Mouse (Mus musculus) limb, embryonic 11.5 days (tissue): Measurements from ENCODE around the gene Bcl2l11. TPM values are rescaled to one million over a fixed set of nuclear protein-coding genes. Genes with fewer than 3 reads are reported as not detected.

ENCODE experiments used
- ATAC-seq: fragments of 200-750 bp; cut with Nextera tagmentation; 2 replicates; pipeline ENCODE4 v1.8.0; 2017; ENCODE audit warnings: low read depth; ENCODE audit not compliant: insufficient number of reproducible peaks, low FRiP score, low TSS enrichment
- DNase-seq: peaks from one replicate; pipeline ENCODE4 v3.0.0-alpha.2; 2015; ENCODE audit warnings: low spot score
- H3K27ac ChIP-seq: fragments of 300-500 bp; sonication (generic); replicated peaks from 2 replicates; pipeline ENCODE4 v1.5.1; 2014; ENCODE audit warnings: low read depth, mild to moderate bottlenecking, low read length
- H3K27me3 ChIP-seq: fragments of 300-500 bp; sonication (generic); 2 replicates; pipeline ENCODE4 v1.6.1; 2014; ENCODE audit warnings: mild to moderate bottlenecking, low read length, mixed read lengths; ENCODE audit not compliant: control insufficient read depth, insufficient read depth
- H3K36me3 ChIP-seq: fragments of 300-500 bp; sonication (generic); 2 replicates; pipeline ENCODE4 v1.6.1; 2014; ENCODE audit warnings: mild to moderate bottlenecking, low read length, moderate library complexity, mixed read lengths; ENCODE audit not compliant: control insufficient read depth, insufficient read depth
- H3K4me1 ChIP-seq: fragments of 300-500 bp; sonication (generic); 2 replicates; pipeline ENCODE4 v1.6.1; 2014; ENCODE audit warnings: low read length, mixed read lengths; ENCODE audit not compliant: control insufficient read depth, insufficient read depth
- H3K4me2 ChIP-seq: fragments of 300-500 bp; sonication (generic); 2 replicates; pipeline ENCODE4 v1.6.1; 2014; ENCODE audit warnings: low read depth, mild to moderate bottlenecking, moderate library complexity; ENCODE audit not compliant: severe bottlenecking
- H3K4me3 ChIP-seq: fragments of 300-500 bp; sonication (generic); 2 replicates; pipeline ENCODE4 v1.5.1; 2014; ENCODE audit warnings: low read depth, low read length
- H3K9ac ChIP-seq: fragments of 300-500 bp; sonication (generic); 2 replicates; pipeline ENCODE4 v1.6.1; 2014; ENCODE audit warnings: mild to moderate bottlenecking, low read length
- H3K9me3 ChIP-seq: fragments of 300-500 bp; sonication (generic); 2 replicates; pipeline ENCODE4 v1.6.1; 2016; ENCODE audit warnings: low read length; ENCODE audit not compliant: control insufficient read depth
- WGBS: fragments of 180-500 bp; shearing (Covaris S2); extraction: QIAGEN DNeasy Blood & Tissue Kit; methylation state at CpG from one replicate; pipeline ENCODE4 v1.1.7; 2014; 5-methylcytosine and 5-hydroxymethylcytosine counted together
- polyA plus RNA-seq: library from polyadenylated mRNA; unstranded; fragments of >200 nt; fragmentation: Nextera tagmentation; extraction: Ambion mirVana; gene quantifications from 2 replicates; pipeline ENCODE4 v1.2.1, GENCODE M21; 2014

Gene Bcl2l11
- polyA plus RNA-seq, 1 experiment from 2014 or later = 23.4 TPM

DNA sequence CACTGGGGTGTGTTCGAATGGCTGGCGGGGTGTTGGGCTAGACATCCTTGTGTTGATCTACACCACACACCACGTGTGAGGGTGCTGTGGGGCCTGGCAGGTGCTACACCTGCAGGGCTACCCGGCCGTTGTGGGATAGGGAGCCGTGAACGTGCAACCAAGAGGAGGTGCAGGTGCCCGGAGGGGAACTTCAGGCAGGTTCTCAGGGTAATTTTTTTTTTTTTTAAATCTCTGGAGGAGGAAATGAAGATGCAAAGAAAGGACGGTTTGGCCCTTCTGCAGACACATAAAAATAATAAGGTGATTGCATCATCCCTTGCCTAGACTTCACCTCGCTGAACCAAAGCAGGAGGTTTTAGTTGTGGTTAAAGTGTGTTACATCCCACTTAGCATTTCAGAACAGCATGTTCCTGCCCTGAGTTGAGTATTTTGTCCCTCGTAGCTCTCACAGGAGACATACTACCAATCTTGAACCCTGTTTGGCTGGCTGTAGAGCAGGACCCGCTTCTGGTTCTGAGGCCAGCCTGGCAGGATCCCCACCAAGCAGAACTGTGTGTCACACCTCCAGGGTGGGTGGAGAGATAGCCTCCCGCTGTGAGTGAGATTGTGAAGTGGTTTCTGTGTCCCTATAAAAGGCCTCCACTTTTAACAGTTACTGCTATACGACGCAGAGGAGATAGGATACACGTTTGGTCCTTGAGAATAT lies 27.2 kb downstream of the Bcl2l11 start:
- H3K36me3 ChIP-seq = peaks cover 10% of the 10 kb centered on the region; the same call in 1 of the 2 replicates
- H3K27me3 ChIP-seq = no peaks in the 10 kb centered on the region
- no peaks in the 10 kb centered on the region for H3K9me3 ChIP-seq
- H3K9ac ChIP-seq = no peak overlapping the region
- H3K4me1 ChIP-seq = no peaks in the 10 kb centered on the region
- H3K4me2 ChIP-seq = no peak overlapping the region
- H3K4me3 ChIP-seq = no peak overlapping the region
- H3K27ac ChIP-seq = no peak overlapping the region
- DNase-seq (no peak), ATAC-seq (no peak)
- WGBS = 86% methylated on average over 16 of the region's 16 CpGs

DNA sequence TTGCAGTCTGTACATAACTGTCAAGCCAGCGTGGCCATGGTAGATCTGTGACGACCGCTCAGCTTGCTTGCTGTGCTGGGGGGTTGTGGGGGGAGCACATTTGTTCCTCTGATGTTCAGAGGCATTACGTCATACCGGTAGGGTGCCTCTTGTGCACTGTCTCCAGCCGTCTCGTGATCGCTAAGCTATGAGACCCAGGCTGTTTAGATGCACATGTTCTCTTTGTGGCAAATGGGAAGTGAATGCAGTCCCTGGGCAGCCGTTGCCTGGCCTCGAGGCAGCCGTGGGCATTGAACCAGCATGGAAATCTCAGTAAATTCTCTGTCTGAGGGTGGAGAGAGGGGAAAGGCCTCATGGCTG lies 27.7 kb downstream of the Bcl2l11 start:
- no peak overlapping the region for H3K9ac ChIP-seq
- no peaks in the 10 kb centered on the region for H3K4me1 ChIP-seq
- ATAC-seq = no peak
- no peaks in the 10 kb centered on the region for H3K27me3 ChIP-seq
- peaks cover 9% of the 10 kb centered on the region; the same call in 1 of the 2 replicates for H3K36me3 ChIP-seq
- DNase-seq = no peak
- no peak overlapping the region for H3K4me2 ChIP-seq
- H3K4me3 ChIP-seq = no peak overlapping the region
- H3K27ac ChIP-seq = no peak overlapping the region
- WGBS = 81% methylated on average over 11 of the region's 11 CpGs
- no peaks in the 10 kb centered on the region for H3K9me3 ChIP-seq

DNA sequence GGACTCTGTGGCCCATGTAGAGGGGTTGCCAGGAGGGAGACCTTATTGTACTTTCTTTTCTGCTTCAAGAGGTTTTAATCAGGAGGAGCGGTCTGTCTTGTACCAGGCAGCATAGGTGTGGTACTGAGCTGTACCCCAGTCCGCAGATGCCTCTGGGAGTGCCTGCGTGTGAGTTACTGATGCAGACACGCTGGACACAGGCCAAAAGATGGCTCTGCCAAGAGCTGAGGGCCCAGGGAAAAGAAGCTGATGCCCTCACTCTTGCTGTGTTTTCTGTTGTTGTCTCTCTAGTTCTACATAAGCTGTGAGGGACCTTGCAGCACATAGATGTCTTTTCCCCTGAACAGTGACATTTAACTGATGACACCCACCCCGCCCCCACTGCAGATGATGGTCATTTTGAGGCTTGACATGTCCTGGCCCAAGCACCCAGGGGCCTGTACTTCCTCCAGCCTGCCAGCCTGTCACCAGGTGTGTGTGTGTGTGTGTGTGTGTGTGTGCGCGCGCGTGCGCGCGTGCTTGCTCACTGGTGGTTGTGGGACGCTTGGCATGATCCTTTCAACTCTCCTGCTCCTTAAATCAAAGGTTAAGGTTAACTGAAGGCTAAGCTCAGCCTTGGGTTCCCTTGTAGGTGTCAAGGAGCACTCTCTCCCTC lies 29.7 kb downstream of the Bcl2l11 start:
- no peak overlapping the region for H3K4me2 ChIP-seq
- no peak overlapping the region for H3K4me3 ChIP-seq
- H3K27me3 ChIP-seq = no peaks in the 10 kb centered on the region
- no peak overlapping the region for H3K27ac ChIP-seq
- ATAC-seq = no peak
- 95% methylated on average over 13 of the region's 13 CpGs for WGBS
- peaks cover 3% of the 10 kb centered on the region; the same call in 1 of the 2 replicates for H3K36me3 ChIP-seq
- H3K4me1 ChIP-seq = no peaks in the 10 kb centered on the region
- H3K9me3 ChIP-seq = no peaks in the 10 kb centered on the region
- no peak overlapping the region for H3K9ac ChIP-seq
- no peak for DNase-seq

DNA sequence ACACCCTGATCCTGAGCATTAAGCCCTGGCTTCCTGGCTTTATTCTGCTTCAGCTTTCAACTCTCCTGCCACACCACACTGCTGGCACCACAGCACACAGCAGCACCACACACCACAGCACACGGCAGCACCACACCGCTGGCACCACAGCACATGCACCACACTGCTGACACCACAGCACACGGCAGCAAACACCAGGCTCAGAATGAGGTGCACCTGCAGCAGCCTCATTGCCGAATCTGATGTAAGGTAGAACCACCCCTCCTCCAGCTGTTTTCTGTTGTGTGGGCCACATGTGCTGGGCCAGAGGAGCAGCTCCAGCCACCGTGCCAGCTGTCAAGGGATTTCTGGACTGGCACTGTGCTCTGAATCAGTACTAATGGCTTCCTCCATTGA lies 30.2 kb downstream of the Bcl2l11 start:
- Histone ChIP-seq H3K36me3 (peaks cover 3% of the 10 kb centered on the region; the same call in 1 of the 2 replicates), H3K4me1 (no peaks in the 10 kb centered on the region), H3K27ac (no peak overlapping the region), H3K27me3 (no peaks in the 10 kb centered on the region), H3K9ac (no peak overlapping the region), H3K9me3 (no peaks in the 10 kb centered on the region), H3K4me3 (no peak overlapping the region), H3K4me2 (no peak overlapping the region)
- DNase-seq (no peak), ATAC-seq (no peak)
- WGBS = 83% methylated on average over 5 of the region's 5 CpGs

DNA sequence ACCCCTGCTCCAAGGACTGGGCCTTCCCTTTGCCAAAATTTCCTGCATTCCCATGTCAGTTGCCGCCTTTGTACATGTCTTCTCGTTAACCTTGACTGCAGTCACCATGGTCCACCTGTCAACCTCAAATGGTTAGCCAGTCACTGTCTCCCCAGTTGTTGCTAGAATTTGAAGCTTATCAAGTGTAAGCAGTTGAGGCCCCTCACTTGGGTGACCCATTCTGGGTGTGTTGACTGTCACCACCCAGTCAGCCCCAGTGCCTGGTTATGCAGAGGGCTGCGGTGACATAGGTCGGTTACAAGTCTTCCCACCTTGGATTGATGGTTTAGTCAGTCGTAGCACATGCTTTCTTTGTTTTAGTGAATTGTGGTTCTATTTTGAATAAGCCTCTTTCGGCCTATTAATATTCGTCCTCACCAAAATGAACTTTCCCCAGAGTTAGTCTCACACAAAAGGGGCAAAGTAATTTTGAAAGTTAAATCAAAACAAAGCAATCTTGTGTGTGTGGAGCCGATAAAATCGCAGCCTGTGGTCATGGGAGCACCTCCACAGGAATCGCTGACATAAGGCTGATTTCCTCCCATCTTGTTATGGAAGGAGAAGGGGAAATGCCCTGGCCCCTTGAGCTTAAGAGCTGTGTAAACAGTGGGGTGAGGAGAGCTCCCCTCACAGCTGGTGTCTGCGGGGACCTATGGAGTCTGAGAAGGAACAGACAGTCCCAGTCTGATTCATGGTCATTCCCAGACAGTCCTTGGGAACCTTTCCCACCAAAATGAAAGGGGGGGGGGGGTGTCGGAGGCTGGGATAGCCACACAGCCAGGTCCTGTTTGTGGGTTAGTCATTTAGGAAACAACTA lies 30.9 kb downstream of the Bcl2l11 start:
- Histone ChIP-seq H3K4me1 (no peaks in the 10 kb centered on the region), H3K4me2 (no peak overlapping the region), H3K27me3 (no peaks in the 10 kb centered on the region), H3K27ac (no peak overlapping the region), H3K9me3 (no peaks in the 10 kb centered on the region), H3K4me3 (no peak overlapping the region), H3K36me3 (peaks cover 3% of the 10 kb centered on the region; the same call in 1 of the 2 replicates), H3K9ac (no peak overlapping the region)
- WGBS = 87% methylated on average over 12 of the region's 12 CpGs
- ATAC-seq (no peak), DNase-seq (no peak)

DNA sequence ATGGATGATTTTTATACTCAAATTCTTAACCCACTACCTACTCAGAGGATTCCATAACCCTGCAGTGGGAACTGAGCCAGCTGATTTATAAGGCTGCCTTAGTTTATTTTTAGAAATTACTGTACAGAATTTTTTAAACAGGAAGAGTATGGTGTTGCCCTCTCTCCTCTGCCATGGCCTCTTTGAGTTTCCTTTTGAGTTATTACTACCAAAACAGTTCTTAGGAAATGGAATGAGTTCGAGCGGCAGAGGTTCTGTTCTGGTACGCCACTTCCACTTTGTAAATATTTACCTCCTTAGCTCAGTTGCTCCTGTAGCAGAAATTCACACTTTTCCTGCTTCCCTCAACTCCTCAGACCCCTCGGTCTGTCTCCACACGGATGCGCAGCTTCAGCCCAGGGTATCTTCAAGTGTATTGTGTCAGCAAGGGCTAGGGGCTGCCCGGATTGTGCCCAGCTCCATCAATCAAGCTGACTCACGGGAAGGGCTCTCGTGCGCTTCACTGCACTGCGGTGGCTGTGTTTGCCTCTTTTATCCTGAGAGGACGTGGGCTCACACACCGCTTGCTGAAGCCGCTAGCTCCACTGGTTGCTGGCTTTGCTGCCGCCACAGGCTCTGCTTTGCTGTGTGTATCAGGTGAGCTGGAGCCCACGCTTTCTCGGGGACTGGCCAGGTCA lies 33.0 kb downstream of the Bcl2l11 start:
- ATAC-seq (no peak), DNase-seq (no peak)
- Histone ChIP-seq H3K27ac (no peak overlapping the region), H3K4me3 (no peak overlapping the region), H3K4me1 (no peaks in the 10 kb centered on the region), H3K27me3 (no peaks in the 10 kb centered on the region), H3K9me3 (no peaks in the 10 kb centered on the region), H3K4me2 (no peak overlapping the region), H3K9ac (no peak overlapping the region), H3K36me3 (peaks cover 3% of the 10 kb centered on the region; the same call in 1 of the 2 replicates)
- WGBS = 84% methylated on average over 17 of the region's 17 CpGs

DNA sequence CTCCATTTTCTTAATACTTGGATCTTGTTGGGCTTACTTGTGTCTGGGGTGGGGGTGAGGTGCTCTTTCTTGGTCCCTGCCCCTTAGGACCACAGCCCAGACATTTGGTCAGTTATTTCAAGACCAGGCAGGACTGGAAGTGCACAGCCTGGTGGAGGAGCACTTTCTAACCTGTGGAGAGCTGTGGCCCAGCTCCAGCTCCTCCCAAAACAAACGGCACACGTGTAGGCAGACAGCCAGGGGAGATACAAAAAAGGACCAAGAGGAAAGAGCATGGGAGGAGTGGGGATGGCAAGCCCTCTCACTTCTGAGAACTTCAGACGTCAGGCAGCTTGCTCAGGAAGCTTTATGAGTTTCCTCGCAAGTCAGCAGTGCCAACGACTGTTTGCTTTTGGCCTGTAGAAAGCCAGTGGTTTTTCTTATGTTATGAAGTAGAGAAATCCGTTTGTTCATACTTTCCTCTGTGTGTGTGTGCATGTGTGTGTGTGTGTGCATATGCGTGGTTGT lies 33.8 kb downstream of the Bcl2l11 start:
- Histone ChIP-seq H3K4me1 (no peaks in the 10 kb centered on the region), H3K36me3 (peaks cover 3% of the 10 kb centered on the region; the same call in 1 of the 2 replicates), H3K4me3 (no peak overlapping the region), H3K27me3 (no peaks in the 10 kb centered on the region), H3K27ac (no peak overlapping the region), H3K4me2 (no peak overlapping the region), H3K9ac (no peak overlapping the region), H3K9me3 (no peaks in the 10 kb centered on the region)
- 79% methylated on average over 7 of the region's 7 CpGs for WGBS
- DNase-seq = no peak
- ATAC-seq = no peak

DNA sequence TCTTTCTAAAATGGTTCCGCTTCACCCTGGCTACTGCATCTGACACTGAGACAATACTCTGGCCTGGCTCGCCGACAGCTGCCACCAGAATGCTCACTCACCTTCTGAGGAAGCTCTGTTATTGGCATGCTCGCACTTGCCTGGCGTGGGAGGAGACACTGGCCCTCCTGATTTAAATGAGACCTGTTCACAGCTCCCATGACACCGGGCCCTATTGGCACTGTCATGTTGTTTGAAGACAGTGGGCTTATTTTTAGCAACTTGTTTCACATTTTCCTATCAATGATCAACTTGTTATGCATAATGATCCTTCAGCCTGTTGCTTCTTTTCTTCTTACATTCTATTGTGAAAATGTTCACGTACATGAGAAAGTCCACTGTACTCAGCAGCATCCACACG lies 37.3 kb downstream of the Bcl2l11 start:
- no peak overlapping the region for H3K4me2 ChIP-seq
- DNase-seq (no peak), ATAC-seq (no peak)
- WGBS = 73% methylated on average over 8 of the region's 8 CpGs
- H3K9me3 ChIP-seq = no peaks in the 10 kb centered on the region
- peaks cover 3% of the 10 kb centered on the region; the same call in 1 of the 2 replicates for H3K36me3 ChIP-seq
- no peaks in the 10 kb centered on the region for H3K27me3 ChIP-seq
- no peak overlapping the region for H3K27ac ChIP-seq
- H3K9ac ChIP-seq = no peak overlapping the region
- no peak overlapping the region for H3K4me3 ChIP-seq
- no peaks in the 10 kb centered on the region for H3K4me1 ChIP-seq
